Mouse (Mus musculus) heart, embryonic 11.5 days (tissue): ENCODE data around the gene Aanat. TPM values are rescaled to one million over a fixed set of nuclear protein-coding genes. Genes with fewer than 3 reads are reported as not detected.
A peak's percentile ranks its signal among the peaks of the same experiment; 100 is the strongest.

ENCODE experiments used
- ATAC-seq: fragments of 200-750 bp; cut with Nextera tagmentation; replicated peaks from 2 replicates; pipeline ENCODE4 v1.8.0; 2017; ENCODE audit warnings: moderate library complexity; ENCODE audit not compliant: insufficient number of reproducible peaks, low FRiP score, low TSS enrichment
- H3K27ac ChIP-seq: fragments of 300-500 bp; sonication (generic); 2 replicates; pipeline ENCODE4 v1.5.1; 2014; ENCODE audit warnings: mild to moderate bottlenecking, low read depth, low read length
- H3K27me3 ChIP-seq: fragments of 300-500 bp; sonication (generic); 2 replicates; pipeline ENCODE4 v1.6.1; 2014; ENCODE audit warnings: mild to moderate bottlenecking, low read length, mixed read lengths; ENCODE audit not compliant: control insufficient read depth, insufficient read depth
- H3K36me3 ChIP-seq: fragments of 300-500 bp; sonication (generic); 2 replicates; pipeline ENCODE4 v1.6.1; 2014; ENCODE audit warnings: mild to moderate bottlenecking, low read length, moderate library complexity, mixed read lengths; ENCODE audit not compliant: control insufficient read depth, insufficient read depth
- H3K4me1 ChIP-seq: fragments of 300-500 bp; sonication (generic); 2 replicates; pipeline ENCODE4 v1.6.1; 2014; ENCODE audit warnings: low read length; ENCODE audit not compliant: control insufficient read depth, insufficient read depth
- H3K4me2 ChIP-seq: fragments of 300-500 bp; sonication (generic); 2 replicates; pipeline ENCODE4 v1.6.1; 2014; ENCODE audit warnings: mild to moderate bottlenecking, moderate library complexity
- H3K4me3 ChIP-seq: fragments of 300-500 bp; sonication (generic); 2 replicates; pipeline ENCODE4 v1.5.1; 2014; ENCODE audit warnings: low read depth, low read length
- H3K9ac ChIP-seq: fragments of 300-500 bp; sonication (generic); 2 replicates; pipeline ENCODE4 v1.6.1; 2014; ENCODE audit warnings: mild to moderate bottlenecking, low read depth, low read length, moderate library complexity
- H3K9me3 ChIP-seq: fragments of 300-500 bp; sonication (generic); replicated peaks from 2 replicates; pipeline ENCODE4 v1.6.1; 2016; ENCODE audit warnings: low read length; ENCODE audit not compliant: control insufficient read depth
- WGBS: fragments of 180-500 bp; shearing (Covaris S2); extraction: QIAGEN DNeasy Blood & Tissue Kit; methylation state at CpG from one replicate; pipeline ENCODE4 v1.1.7; 2014; ENCODE audit not compliant: insufficient replicate concordance; 5-methylcytosine and 5-hydroxymethylcytosine counted together
- polyA plus RNA-seq: library from polyadenylated mRNA; unstranded; fragments of >200 nt; fragmentation: Nextera tagmentation; extraction: Ambion mirVana; gene quantifications from 2 replicates; pipeline ENCODE4 v1.2.1, GENCODE M21; 2014

The Aanat gene
- polyA plus RNA-seq, 1 experiment from 2014 or later = not detected

DNA sequence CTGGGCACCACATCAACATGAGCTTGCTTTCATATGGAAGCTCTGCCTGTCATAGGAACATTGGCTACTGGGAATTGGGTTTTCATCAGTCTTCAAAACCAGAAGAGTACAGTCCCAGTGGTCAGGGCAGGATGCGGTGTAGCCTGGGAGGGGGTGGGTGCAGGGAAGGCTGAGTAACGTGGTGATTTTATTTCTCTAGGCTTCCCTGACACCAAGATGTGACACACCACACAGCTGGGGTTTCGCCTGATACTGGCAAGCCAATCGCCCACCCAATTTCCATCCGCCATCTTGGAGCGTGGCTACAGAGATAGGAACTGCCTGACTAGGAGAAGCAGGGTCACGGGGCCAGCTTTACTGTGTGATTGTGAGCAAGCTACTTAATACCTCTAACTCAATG, 32.4 kb downstream of the Aanat start:
- Histone ChIP-seq H3K27me3 (no peaks in the 10 kb centered on the region), H3K9me3 (no peaks in the 10 kb centered on the region), H3K4me1 (peaks cover 70% of the 10 kb centered on the region), H3K9ac (no peak overlapping the region), H3K27ac (no peak overlapping the region), H3K36me3 (no peaks in the 10 kb centered on the region), H3K4me3 (no peak overlapping the region), H3K4me2 (no peak overlapping the region)
- 83% methylated on average over 7 of the region's 7 CpGs for WGBS
- no peak for ATAC-seq

- WGBS = 92% methylated on average over 7 of the region's 7 CpGs
- Histone ChIP-seq H3K36me3 (no peaks in the 10 kb centered on the region), H3K9me3 (no peaks in the 10 kb centered on the region), H3K4me2 (peak overlapping the region; percentile 11; the same call in 1 of the 2 replicates), H3K4me3 (no peak overlapping the region), H3K4me1 (peaks cover 69% of the 10 kb centered on the region), H3K27me3 (no peaks in the 10 kb centered on the region), H3K27ac (no peak overlapping the region), H3K9ac (no peak overlapping the region)
- ATAC-seq = no peak
These were observed 32.9 kb downstream of the Aanat start for GRCm38 (mm10) chr11:116619156-116619555.

DNA sequence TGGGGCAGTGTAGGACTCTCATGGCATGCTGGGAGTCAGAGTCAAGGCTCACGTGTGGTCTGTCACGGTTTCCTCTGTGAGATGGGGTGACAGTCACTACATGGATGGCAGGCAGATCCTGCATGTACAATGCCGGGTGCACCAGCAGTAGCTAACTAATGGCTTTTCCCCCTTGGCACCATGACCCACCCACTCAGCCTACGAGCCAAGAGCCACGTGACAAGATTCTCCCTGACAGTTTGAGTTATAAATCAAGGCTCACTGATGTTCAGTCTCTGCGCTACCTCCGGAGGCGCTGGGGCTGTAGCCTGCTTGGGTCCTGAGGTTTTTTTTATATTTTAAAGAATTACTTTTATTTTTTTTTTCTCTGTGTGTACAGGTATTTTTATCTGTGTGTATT, 33.3 kb downstream of the Aanat start:
- Histone ChIP-seq H3K9me3 (no peaks in the 10 kb centered on the region), H3K9ac (no peak overlapping the region), H3K27ac (no peak overlapping the region), H3K4me2 (peak overlapping the region; percentile 50), H3K4me3 (no peak overlapping the region), H3K4me1 (peaks cover 68% of the 10 kb centered on the region), H3K27me3 (no peaks in the 10 kb centered on the region), H3K36me3 (no peaks in the 10 kb centered on the region)
- WGBS = 77% methylated on average over 8 of the region's 8 CpGs
- no peak for ATAC-seq

DNA sequence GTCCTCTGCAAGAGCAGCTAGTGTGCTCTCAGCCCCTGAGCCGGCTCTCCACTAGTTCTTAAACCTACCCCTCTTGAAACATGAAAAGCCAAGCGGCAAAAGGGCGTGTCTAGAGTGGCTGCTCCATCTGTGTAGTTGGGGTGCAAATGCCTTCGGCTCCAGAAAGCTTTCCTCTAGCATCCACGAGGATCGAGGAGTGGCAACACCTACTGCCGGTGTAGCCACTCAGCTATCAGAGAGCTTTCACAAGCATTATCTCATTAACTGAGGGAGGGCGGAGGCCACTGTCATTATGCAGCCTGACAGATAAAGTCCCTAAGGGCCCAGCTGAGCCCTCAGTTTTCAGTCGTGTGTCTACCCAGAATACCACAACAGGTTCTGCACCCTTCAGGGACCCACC, 33.8 kb downstream of the Aanat start:
- no peak for ATAC-seq
- Histone ChIP-seq H3K27ac (peak overlapping the region; percentile 55), H3K9me3 (no peaks in the 10 kb centered on the region), H3K9ac (no peak overlapping the region; the same call in 1 of the 2 replicates), H3K4me2 (peak overlapping the region; percentile 50), H3K36me3 (no peaks in the 10 kb centered on the region), H3K4me3 (0 out of 2 replicates have a peak overlapping the region, but pooled peaks have one; percentile 6), H3K4me1 (peaks cover 68% of the 10 kb centered on the region), H3K27me3 (no peaks in the 10 kb centered on the region)
- 23% methylated on average over 9 of the region's 9 CpGs for WGBS

GRCm38 (mm10) chr11:116620559-116621253, 34.5 kb downstream of the Aanat start:
- H3K4me2 ChIP-seq = peak overlapping the region; percentile 50
- H3K9ac ChIP-seq = peak overlapping the region; percentile 17; the same call in 1 of the 2 replicates

GRCm38 (mm10) chr11:116621258-116621704, 35.0 kb downstream of the Aanat start:
- Histone ChIP-seq H3K4me2 (peak overlapping the region; percentile 90), H3K27me3 (no peaks in the 10 kb centered on the region), H3K36me3 (no peaks in the 10 kb centered on the region), H3K4me1 (peaks cover 63% of the 10 kb centered on the region), H3K9me3 (no peaks in the 10 kb centered on the region), H3K9ac (peak overlapping the region; percentile 29; the same call in 1 of the 2 replicates), H3K4me3 (no peak overlapping the region), H3K27ac (peak overlapping the region; percentile 25; the same call in 1 of the 2 replicates)
- WGBS = 36% methylated on average over 6 of the region's 6 CpGs
- no peak for ATAC-seq

More at GRCm38 (mm10) chr11:116620559-116621253, 34.5 kb downstream of the Aanat start:
- H3K4me1 ChIP-seq = peaks cover 68% of the 10 kb centered on the region
- H3K9me3 ChIP-seq = no peaks in the 10 kb centered on the region
- no peaks in the 10 kb centered on the region for H3K27me3 ChIP-seq
- H3K27ac ChIP-seq = peak overlapping the region; percentile 55
- no peaks in the 10 kb centered on the region for H3K36me3 ChIP-seq
- WGBS = 65% methylated on average over 10 of the region's 10 CpGs
- H3K4me3 ChIP-seq = 0 out of 2 replicates have a peak overlapping the region, but pooled peaks have one; percentile 6
- no peak for ATAC-seq

- Histone ChIP-seq H3K27me3 (no peaks in the 10 kb centered on the region), H3K27ac (peak overlapping the region; percentile 10; the same call in 1 of the 2 replicates), H3K4me2 (peak overlapping the region; percentile 90), H3K4me3 (peak overlapping the region; percentile 72), H3K4me1 (peaks cover 63% of the 10 kb centered on the region), H3K9me3 (no peaks in the 10 kb centered on the region), H3K9ac (peak overlapping the region; percentile 66), H3K36me3 (no peaks in the 10 kb centered on the region)
- no peak for ATAC-seq
- 5% methylated on average over 40 of the region's 40 CpGs for WGBS
These were observed 37.3 kb downstream of the Aanat start for GRCm38 (mm10) chr11:116623281-116624124.

DNA sequence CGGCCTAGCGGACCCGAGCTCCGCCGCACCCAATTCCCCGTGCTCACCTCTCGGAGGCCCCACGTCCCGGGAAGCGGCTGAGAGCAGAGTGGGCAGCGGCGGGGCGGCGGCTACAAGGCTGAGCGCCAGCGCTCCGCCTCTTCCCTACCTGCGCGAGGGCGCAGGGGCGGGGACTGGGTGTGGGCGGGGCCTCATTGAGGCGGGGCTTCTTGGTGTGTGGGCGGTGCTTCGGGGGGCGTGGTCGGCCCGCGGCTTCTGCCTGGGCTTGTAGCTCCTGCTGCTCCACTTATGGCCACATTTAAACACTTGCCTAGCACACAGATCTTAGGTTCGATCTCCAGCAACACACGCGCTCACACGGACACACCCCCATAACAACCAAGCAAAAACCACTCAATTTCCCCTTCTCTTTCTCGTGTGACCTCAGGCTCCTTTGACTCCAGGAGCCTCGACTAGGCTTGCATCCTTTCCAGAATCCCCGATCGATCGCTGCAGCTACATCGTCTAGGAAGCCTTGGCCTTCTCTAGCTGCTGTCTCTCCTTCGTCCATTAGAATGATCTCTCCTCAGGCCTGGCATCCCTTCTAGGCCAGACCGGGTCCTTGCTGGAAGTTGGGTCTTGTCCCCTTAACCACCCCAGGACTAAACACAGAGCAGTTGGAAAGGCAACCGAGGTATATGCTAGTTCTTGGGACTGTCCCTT, 38.0 kb downstream of the Aanat start:
- Histone ChIP-seq H3K27ac (peak overlapping the region; percentile 59), H3K4me1 (peaks cover 65% of the 10 kb centered on the region)
- 13% methylated on average over 42 of the region's 42 CpGs for WGBS

More for the DNA sequence above, 38.0 kb downstream of the Aanat start:
- H3K4me2 ChIP-seq = peak overlapping the region; percentile 90
- H3K4me3 ChIP-seq = peak overlapping the region; percentile 72
- no peaks in the 10 kb centered on the region for H3K36me3 ChIP-seq
- peak; percentile 76 for ATAC-seq
- peak overlapping the region; percentile 66 for H3K9ac ChIP-seq
- H3K9me3 ChIP-seq = no peaks in the 10 kb centered on the region
- H3K27me3 ChIP-seq = no peaks in the 10 kb centered on the region
